Mouse (Mus musculus) embryonic fibroblast, embryonic 13.5 days (primary cell): ENCODE data around the gene Fzr1.

Source experiments
- CTCF ChIP-seq: IDR thresholded peaks from 2 replicates; pipeline ENCODE4 v1.5.1; 2011; ENCODE audit warnings: mild to moderate bottlenecking, control low read depth, low read length, moderate library complexity, borderline replicate concordance; ENCODE audit not compliant: insufficient read depth
- POLR2A ChIP-seq: IDR thresholded peaks from 2 replicates; pipeline ENCODE4 v1.6.1; 2011; ENCODE audit warnings: low read depth, mild to moderate bottlenecking, control low read depth, low read length, moderate library complexity

- TF ChIP-seq CTCF (no peak), POLR2A (peak; percentile 65)
Observed at GRCm38 (mm10) chr10:81377793-81378552, at the start of gene Fzr1.
